Mouse (Mus musculus) subcutaneous adipose tissue, adult 2 months (tissue): ENCODE results near the gene 1700123O20Rik. TPM values are rescaled to one million over a fixed set of nuclear protein-coding genes. Genes with fewer than 3 reads are reported as not detected.

Source experiments
- polyA plus RNA-seq: library from polyadenylated mRNA; depleted of rRNA; stranded (reverse); fragments of >200 nt; gene quantifications from 2 replicates; pipeline ENCODE4 v1.2.3, GENCODE M21; 2012; ENCODE audit warnings: low replicate concordance; rRNA removed

Gene 1700123O20Rik
- 56.7 and 62.0 TPM in 2 replicates for polyA plus RNA-seq

DNA sequence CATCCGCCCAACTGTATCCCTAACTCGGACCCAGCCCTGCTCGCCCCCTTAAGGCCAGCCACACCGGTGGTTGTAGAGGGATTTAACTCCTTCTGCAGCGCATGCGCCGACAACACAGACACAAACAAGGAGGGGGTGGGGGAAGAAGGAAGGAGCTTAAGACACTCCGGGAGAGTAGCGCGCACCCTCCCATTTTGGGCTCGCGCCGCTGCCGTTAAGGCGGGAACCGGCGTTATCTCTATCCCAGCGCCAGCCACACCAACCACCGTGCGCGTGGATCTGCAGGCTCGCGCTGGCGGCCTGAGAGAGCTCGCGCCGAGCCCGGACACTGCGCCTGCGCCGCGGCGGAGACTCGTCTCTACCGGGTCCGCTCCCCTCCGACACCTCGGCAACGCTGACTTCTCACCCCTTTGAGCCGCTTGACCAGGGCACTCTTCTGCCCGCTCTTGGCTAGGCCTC is at the start of gene 1700123O20Rik:
1700123O20Rik (plus strand) TSS at position 154 of the 459 bp plus-strand sequence.

DNA sequence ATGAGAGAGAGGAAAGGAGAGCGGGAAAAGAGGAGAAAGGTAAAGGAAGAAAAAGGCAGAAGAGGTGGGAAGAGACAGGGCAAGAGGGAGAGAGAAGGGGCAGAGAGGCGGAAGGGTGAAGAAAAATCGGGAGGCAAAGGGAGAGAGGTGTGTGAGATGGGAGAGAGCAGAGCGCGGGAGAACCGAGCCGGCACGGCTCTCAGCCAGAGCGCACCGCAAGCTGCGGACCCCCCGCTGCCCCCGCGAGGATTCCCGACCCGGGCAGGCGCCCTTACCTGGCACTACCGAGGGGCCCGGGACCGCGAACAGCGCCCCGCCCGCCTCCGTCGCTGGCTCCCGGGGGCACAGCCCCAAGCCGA is 45.1 kb upstream of the 1700123O20Rik start, which contains the start of gene Gm17606:
Gm17606 (plus strand) TSS at position 7 of the 359 bp plus-strand sequence.

DNA sequence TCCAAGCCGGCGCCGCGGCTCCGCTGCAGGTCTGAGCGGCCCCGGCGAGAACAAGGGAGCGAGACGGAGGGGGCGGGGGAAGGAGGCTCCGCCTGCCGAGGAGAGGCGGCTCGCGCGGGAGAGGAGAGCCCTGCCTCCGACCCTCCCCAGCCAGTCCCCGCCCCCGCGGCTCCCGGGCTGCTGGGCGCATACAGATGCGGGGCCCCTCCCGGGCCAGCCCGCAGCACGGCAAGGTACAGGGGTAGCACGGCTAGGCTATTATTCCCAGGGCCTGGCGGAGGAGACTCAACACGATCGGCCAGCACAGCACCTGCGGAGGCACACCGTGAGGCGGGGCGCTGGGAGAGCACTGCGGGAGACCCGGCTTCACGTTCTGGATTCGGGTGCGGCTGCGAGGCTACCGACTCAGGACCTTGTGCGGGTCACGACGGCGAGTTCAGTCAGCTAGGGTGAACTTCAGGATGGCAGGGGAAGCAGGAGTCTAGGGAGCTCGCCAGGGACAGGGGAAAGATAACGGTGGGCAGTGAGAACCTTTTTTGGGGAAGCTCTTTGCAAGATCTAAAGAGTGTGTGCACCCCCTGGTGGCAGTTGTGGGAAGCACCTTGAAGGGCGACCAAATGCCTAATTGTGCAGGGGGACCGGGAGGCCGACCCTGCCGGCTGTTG is 44.6 kb upstream of the 1700123O20Rik start, which contains the start of gene Cdh24:
Cdh24 (minus strand) TSS at position 60 of the 665 bp plus-strand sequence.

DNA sequence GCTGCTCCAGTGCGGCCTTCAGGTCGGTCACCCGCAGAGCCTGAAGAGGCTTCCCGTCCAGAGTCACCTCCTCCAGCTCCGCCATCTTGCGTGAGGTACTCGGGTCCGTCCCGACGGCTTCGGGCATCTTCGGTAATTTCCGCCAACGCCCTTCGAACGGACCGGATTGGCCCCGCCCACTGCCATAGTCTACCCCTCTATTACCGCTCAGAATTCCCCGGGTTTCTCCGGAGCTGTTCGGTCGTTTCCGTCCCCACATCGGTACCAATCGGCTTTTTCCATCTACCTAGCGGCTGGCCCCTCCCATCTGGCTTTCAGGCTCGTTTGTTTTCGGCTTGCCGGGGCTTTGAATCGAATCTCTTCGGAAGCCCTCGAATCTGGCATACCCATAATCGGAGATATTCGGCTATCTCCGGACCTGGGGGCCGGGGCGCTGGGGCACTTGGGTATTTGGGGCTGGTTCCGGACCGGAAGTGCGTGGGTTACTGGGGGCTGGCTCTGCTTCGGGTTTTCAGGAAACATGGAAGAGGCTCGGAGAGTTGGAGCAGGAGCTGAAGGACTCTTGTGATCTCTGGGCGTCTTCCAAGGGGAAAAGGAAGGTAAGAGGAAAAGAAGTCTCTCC is 617 bp downstream of the 1700123O20Rik start, which contains the start of gene Acin1:
Acin1 (minus strand) TSS at position 410 of the 622 bp plus-strand sequence.

DNA sequence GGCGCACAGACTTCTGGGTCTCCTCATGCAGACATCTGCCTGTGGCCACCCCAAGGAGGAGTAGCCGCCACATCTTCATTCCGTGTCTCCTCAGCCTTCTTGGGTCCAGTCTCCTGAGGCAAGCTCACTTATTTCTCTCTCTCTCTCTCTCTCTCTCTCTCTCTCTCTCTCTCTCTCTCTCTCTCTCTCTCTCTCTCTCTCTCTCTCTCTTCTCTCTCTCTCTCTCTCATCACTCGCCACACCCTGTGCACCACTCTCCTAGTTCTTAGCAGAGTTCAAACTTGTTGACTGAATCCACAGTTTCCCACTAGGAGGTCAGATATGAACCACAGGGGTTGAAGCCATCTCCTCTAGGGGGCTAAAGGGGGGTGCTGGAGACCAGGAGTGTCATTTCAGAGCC is 12.7 kb downstream of the 1700123O20Rik start, which contains the start of gene Gm29776:
Gm29776 (minus strand) TSS at position 101 of the 400 bp plus-strand sequence.

DNA sequence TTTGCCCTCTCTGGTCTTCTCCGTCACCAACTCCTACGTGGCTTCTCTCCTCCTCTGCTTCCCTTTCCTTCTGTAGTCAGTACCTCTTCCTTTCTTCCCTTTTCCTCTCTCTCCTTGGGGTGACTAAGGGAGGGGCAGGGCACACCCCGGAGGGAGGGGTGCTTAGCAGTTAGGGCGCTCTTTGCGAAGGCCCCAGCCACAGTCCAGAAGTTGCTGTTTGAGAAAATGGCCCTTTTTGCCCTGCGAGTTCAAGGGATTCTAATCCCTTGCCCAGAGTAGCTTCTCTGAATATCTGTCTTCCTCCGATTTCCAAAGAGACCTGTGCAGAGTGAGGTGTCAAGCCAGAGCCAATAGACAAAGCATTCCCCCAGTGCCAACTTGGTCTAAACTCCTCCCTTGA is 26.1 kb downstream of the 1700123O20Rik start, which contains the start of gene Cebpe:
Cebpe (minus strand) TSS at position 101 of the 400 bp plus-strand sequence.

Other genes starting within 250 kb of the 1700123O20Rik start
- gene Lrp10, start 222.1 kb upstream of the 1700123O20Rik start, polyA plus RNA-seq, result 132 and 137 TPM in 2 replicates
- gene Rem2, start 210.1 kb upstream of the 1700123O20Rik start, polyA plus RNA-seq, result 0.35 TPM in 1 of 2 replicates, not detected in the other
- 49.5 and 53.1 TPM in 2 replicates for gene Prmt5, start 168.7 kb upstream of the 1700123O20Rik start, polyA plus RNA-seq
- 13.0 and 32.6 TPM in 2 replicates for gene Haus4, start 131.6 kb upstream of the 1700123O20Rik start, polyA plus RNA-seq
- gene Ajuba, start 108.7 kb upstream of the 1700123O20Rik start, polyA plus RNA-seq, result 24.9 and 44.4 TPM in 2 replicates
- 5.9 and 9.7 TPM in 2 replicates for gene 4931414P19Rik, start 80.2 kb upstream of the 1700123O20Rik start, polyA plus RNA-seq
- 193 and 230 TPM in 2 replicates for gene Psmb5, start 68.2 kb upstream of the 1700123O20Rik start, polyA plus RNA-seq
- not detected in 2 replicates for gene Psmb11, start 64.8 kb upstream of the 1700123O20Rik start, polyA plus RNA-seq
- not detected in 2 replicates for gene Gm17606, start 45.3 kb upstream of the 1700123O20Rik start, polyA plus RNA-seq
- 1.6 and 12.2 TPM in 2 replicates for gene Cdh24, start 44.9 kb upstream of the 1700123O20Rik start, polyA plus RNA-seq
- gene Acin1, start 715 bp downstream of the 1700123O20Rik start, polyA plus RNA-seq, result 82.9 and 163 TPM in 2 replicates
- 0.18 and 0.30 TPM in 2 replicates for gene Gm29776, start 12.6 kb downstream of the 1700123O20Rik start, polyA plus RNA-seq
- gene Cebpe, start 26.0 kb downstream of the 1700123O20Rik start, polyA plus RNA-seq, result 0.87 and 5.4 TPM in 2 replicates
- 23.8 and 80.1 TPM in 2 replicates for gene Slc7a8, start 95.7 kb downstream of the 1700123O20Rik start, polyA plus RNA-seq
- gene Rnf212b, start 127.9 kb downstream of the 1700123O20Rik start, polyA plus RNA-seq, result 0.14 TPM in 1 of 2 replicates, not detected in the other
- 7.0 and 8.3 TPM in 2 replicates for gene Homez, start 184.7 kb downstream of the 1700123O20Rik start, polyA plus RNA-seq
- gene Ppp1r3e, start 191.3 kb downstream of the 1700123O20Rik start, polyA plus RNA-seq, result 26.2 and 28.9 TPM in 2 replicates
- gene Bcl2l2, start 197.2 kb downstream of the 1700123O20Rik start, polyA plus RNA-seq, result 69.8 and 79.4 TPM in 2 replicates
- 3.5 TPM in 1 of 2 replicates, not detected in the other for gene Gm20521, start 197.2 kb downstream of the 1700123O20Rik start, polyA plus RNA-seq
- 151 and 188 TPM in 2 replicates for gene Pabpn1, start 206.3 kb downstream of the 1700123O20Rik start, polyA plus RNA-seq
- 69.2 and 135 TPM in 2 replicates for gene Slc22a17, start 226.9 kb downstream of the 1700123O20Rik start, polyA plus RNA-seq
- gene Efs, start 239.9 kb downstream of the 1700123O20Rik start, polyA plus RNA-seq, result 27.8 and 56.0 TPM in 2 replicates
- gene Il25, start 246.5 kb downstream of the 1700123O20Rik start, polyA plus RNA-seq, result not detected in 2 replicates